Mouse (Mus musculus) G1E (cell line): Measurements from ENCODE around the gene Shank2. TPM values are rescaled to one million over a fixed set of nuclear protein-coding genes. Genes with fewer than 3 reads are reported as not detected.

ENCODE experiments used
- ATAC-seq: 2 replicates; pipeline ENCODE4 v1.8.0; 2016; ENCODE audit warnings: mild to moderate bottlenecking; ENCODE audit not compliant: insufficient number of reproducible peaks, poor library complexity, low FRiP score, severe bottlenecking; ENCODE audit errors: extremely low read depth
- DNase-seq: peaks from one replicate; pipeline ENCODE4 v3.0.0; 2012; ENCODE audit warnings: low spot score
- H3K27me3 ChIP-seq: 2 replicates; pipeline ENCODE4 v1.6.1; 2012; ENCODE audit warnings: mild to moderate bottlenecking, low read length, inconsistent platforms; ENCODE audit not compliant: insufficient read depth
- H3K36me3 ChIP-seq: replicated peaks from 2 replicates; pipeline ENCODE3; 2012; ENCODE audit warnings: mild to moderate bottlenecking, inconsistent platforms
- H3K4me1 ChIP-seq: 2 replicates; pipeline ENCODE4 v1.6.1; 2012; ENCODE audit warnings: low read depth, low read length, inconsistent platforms, mixed read lengths; ENCODE audit not compliant: insufficient read depth
- H3K4me3 ChIP-seq: 2 replicates; pipeline ENCODE4 v1.5.1; 2012; ENCODE audit warnings: low read depth, mild to moderate bottlenecking, inconsistent platforms, low read length, moderate library complexity, mixed read lengths
- H3K9me3 ChIP-seq: replicated peaks from 2 replicates; pipeline ENCODE4 v1.6.1; 2012; ENCODE audit warnings: inconsistent platforms
- CTCF ChIP-seq: IDR thresholded peaks from 2 replicates; pipeline ENCODE4 v1.5.1; 2012; ENCODE audit warnings: low read depth, low read length, inconsistent platforms, mixed read lengths
- GATA1 ChIP-seq: IDR thresholded peaks from 2 replicates; pipeline ENCODE4 v1.6.1; 2012; ENCODE audit warnings: borderline replicate concordance, low read length, inconsistent platforms, mixed read lengths
- GATA2 ChIP-seq: IDR thresholded peaks from 2 replicates; pipeline ENCODE4 v1.6.1; 2012; ENCODE audit warnings: low read depth, low read length, inconsistent platforms, borderline replicate concordance
- POLR2AphosphoS5 ChIP-seq: IDR thresholded peaks from 2 replicates; pipeline ENCODE4 v1.6.1; 2012; ENCODE audit warnings: low read depth, low read length, inconsistent platforms; ENCODE audit not compliant: insufficient replicate concordance
- TAL1 ChIP-seq: conservative IDR thresholded peaks from 2 replicates; pipeline ENCODE4 v1.6.1; 2012; ENCODE audit warnings: low read depth, low read length, inconsistent platforms, mixed read lengths
- polyA plus RNA-seq: library from polyadenylated mRNA; stranded (reverse); fragments of >175 nt; gene quantifications from 2 replicates; pipeline ENCODE4 v1.2.3, GENCODE M21; 2012
- total RNA-seq, 2 experiments: library from RNA; stranded (forward) in 1 of 2; stranded (reverse) in 1 of 2; fragments of 200-1000 nt in 1 of 2; fragments of >200 nt in 1 of 2; fragmentation: Nextera tagmentation in 1 of 2; gene quantifications; 2 replicates each; pipeline ENCODE4 v1.2.3; 2014 to 2017

The Shank2 gene
- total and polyA plus RNA-seq, 3 experiments, result 0.05 TPM; not detected in 2

DNA sequence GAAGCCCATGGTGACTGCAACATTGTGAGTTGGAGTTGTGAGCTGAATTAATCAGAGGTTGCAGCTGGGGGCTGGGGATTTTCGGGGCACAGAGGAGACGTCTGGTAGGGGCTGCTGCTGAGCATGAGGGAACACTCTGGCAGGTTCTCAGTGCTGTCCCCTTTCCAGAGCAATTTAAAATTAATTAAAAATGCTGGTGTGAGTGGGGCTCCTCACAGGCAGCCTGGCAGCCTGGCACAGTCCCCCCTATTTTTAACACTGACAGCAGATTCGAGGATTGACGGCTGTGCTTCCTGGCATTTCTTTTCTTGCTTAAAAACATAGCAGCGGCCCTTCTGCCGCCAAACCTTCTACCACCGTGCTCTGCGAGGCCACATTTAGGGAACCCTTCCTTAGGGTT is 157.8 kb downstream of the Shank2 start:
- Histone ChIP-seq H3K4me1 (no peaks in the 10 kb centered on the region), H3K27me3 (peaks cover 3% of the 10 kb centered on the region; the same call in 1 of the 2 replicates), H3K36me3 (no peaks in the 10 kb centered on the region), H3K9me3 (no peaks in the 10 kb centered on the region), H3K4me3 (no peak overlapping the region)
- TF ChIP-seq CTCF, result no peak
- TF ChIP-seq TAL1, result no peak
- no peak for TF ChIP-seq POLR2AphosphoS5
- TF ChIP-seq GATA2, result no peak
- TF ChIP-seq GATA1, result no peak
- ATAC-seq, result no peak
- DNase-seq, result no peak

DNA sequence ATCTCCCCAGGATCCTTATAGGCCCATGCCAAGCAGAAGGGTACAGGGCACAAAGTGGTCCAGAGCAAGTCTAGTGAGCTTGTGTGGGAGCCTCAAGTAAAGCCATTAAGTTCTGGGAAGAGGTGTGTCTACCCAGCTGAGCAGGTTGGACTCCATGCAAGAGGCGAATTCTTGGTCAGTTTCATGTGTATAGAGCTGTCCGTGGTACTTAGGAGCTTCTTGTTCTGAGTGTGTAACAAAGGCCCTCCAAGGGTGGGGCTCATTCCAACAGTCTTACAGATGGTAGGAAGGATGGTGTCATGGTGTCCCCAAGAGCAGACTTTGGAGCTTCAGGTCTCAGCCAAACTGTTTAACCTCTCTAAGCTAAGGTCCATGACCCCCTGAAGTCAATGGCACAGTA is 158.3 kb downstream of the Shank2 start:
- no peak for ATAC-seq
- no peaks in the 10 kb centered on the region for H3K36me3 ChIP-seq
- TF ChIP-seq GATA2 (no peak), GATA1 (no peak), POLR2AphosphoS5 (no peak), CTCF (no peak), TAL1 (no peak)

DNA sequence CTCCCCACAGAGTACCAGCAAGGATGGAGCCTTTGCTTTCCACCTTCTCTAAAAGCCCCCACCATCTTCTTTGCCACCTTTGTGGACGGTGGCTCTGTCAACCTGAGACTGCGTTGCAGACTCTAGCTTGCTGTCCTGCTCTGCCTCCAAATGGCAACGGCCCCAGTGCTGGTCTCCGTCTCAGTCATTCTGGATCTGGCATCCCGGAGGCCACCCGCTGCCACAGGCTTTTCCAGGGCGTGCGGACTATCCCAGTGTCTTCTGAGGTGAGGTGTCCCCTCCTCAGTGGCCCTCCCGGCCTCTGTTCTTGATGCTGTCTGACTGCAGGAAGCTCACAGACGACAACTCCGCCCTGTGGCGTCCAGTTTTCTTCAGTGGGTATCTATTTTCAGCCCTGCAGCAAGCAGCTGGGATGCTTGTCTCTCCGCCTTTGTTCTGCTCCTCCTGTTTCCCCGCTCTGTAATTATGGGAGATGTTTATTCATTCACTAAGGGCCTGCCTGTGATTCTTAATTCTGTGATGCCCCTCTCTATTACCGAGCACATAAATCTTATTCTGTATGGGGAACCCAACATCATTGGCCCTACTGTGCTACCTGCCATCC is 159.0 kb downstream of the Shank2 start:
- Histone ChIP-seq H3K4me1 (no peaks in the 10 kb centered on the region), H3K9me3 (no peaks in the 10 kb centered on the region), H3K27me3 (peaks cover 3% of the 10 kb centered on the region; the same call in 1 of the 2 replicates), H3K4me3 (no peak overlapping the region), H3K36me3 (no peaks in the 10 kb centered on the region)
- DNase-seq (no peak), ATAC-seq (no peak)
- no peak for TF ChIP-seq POLR2AphosphoS5
- TF ChIP-seq CTCF, result no peak
- no peak for TF ChIP-seq GATA2
- no peak for TF ChIP-seq TAL1
- no peak for TF ChIP-seq GATA1

More for the DNA sequence above, 158.3 kb downstream of the Shank2 start:
- no peak for DNase-seq
- H3K4me1 ChIP-seq, result no peaks in the 10 kb centered on the region
- H3K4me3 ChIP-seq, result no peak overlapping the region
- peaks cover 3% of the 10 kb centered on the region; the same call in 1 of the 2 replicates for H3K27me3 ChIP-seq
- H3K9me3 ChIP-seq, result no peaks in the 10 kb centered on the region

DNA sequence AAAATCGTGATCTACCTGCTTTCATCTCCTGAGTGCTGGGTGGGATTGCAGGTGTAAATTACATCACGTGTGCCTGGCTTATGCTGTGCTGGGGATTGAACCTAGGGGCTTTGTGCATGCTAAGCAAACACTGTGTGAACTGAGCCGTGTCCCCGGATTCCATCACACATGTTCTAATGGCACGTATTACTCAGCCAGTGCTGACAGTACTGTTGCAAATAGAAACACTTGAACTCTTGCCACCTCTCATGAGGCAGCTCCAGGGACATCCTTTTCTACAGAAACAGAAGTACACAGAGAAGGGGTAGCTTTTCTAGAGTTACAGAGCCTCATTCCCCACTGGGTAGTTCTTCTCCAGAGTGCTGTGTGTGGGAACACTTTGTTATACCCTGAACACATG is 168.5 kb downstream of the Shank2 start:
- DNase-seq (no peak), ATAC-seq (no peak)
- H3K4me3 ChIP-seq, result no peak overlapping the region
- H3K9me3 ChIP-seq, result no peaks in the 10 kb centered on the region
- H3K36me3 ChIP-seq, result no peaks in the 10 kb centered on the region
- no peaks in the 10 kb centered on the region for H3K4me1 ChIP-seq
- H3K27me3 ChIP-seq, result peaks cover 15% of the 10 kb centered on the region
- TF ChIP-seq GATA2 (no peak), POLR2AphosphoS5 (no peak), CTCF (no peak), GATA1 (no peak)

DNA sequence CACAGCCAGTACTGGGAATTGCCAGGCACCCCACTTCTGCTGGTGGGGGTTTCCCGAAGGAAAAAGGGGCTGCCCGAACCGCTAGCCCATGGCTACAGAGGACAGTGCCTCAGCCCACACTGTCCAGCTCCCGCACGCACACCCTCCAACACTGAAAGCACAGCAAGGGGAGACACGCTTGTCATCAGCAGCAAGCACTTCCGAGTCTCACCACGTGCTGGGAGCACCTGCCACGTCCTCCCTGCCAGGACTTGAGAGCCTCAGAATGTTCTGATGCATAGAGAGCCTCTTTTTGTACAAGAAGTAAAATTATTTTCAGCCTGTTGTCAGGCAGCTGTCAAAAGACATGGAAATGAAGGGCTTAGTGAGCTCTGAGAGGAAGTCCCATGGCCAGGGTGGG is 169.0 kb downstream of the Shank2 start:
- H3K4me3 ChIP-seq, result no peak overlapping the region
- ATAC-seq (no peak), DNase-seq (no peak)
- H3K27me3 ChIP-seq, result peaks cover 19% of the 10 kb centered on the region
- H3K9me3 ChIP-seq, result no peaks in the 10 kb centered on the region
- no peaks in the 10 kb centered on the region for H3K4me1 ChIP-seq
- no peaks in the 10 kb centered on the region for H3K36me3 ChIP-seq
- no peak for TF ChIP-seq CTCF
- no peak for TF ChIP-seq POLR2AphosphoS5
- no peak for TF ChIP-seq GATA2
- no peak for TF ChIP-seq TAL1
- TF ChIP-seq GATA1, result no peak

DNA sequence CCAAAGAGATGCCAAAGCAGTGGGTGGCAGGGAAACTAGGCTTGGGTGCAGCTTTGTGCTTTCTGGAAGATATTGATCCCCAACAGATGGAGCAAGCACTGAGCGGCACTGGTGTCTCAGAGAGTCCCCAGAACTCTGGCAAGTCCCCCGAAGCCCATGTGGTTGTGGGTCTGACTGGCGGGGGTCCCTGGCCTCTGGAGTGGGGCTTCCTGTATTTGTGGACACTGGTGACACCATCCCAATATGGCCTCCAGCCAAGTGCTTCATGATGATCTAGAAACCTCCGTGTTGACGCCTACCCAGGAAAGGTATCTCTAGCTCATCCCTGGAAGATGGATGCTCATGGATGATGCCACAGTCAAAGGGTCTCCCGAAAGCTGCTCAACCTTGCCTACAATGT is 172.1 kb downstream of the Shank2 start:
- no peak for ATAC-seq
- TF ChIP-seq POLR2AphosphoS5 (no peak), GATA2 (no peak), GATA1 (no peak), TAL1 (no peak), CTCF (no peak)
- DNase-seq, result no peak
- no peak overlapping the region for H3K4me3 ChIP-seq
- no peaks in the 10 kb centered on the region for H3K9me3 ChIP-seq
- no peaks in the 10 kb centered on the region for H3K4me1 ChIP-seq
- H3K27me3 ChIP-seq, result peaks cover 21% of the 10 kb centered on the region
- no peaks in the 10 kb centered on the region for H3K36me3 ChIP-seq
